Mouse (Mus musculus) cortical plate, adult 2 months (tissue): Measurements from ENCODE around the gene Abcc5.

Experiments
- CTCF ChIP-seq: fragments of 200-500 bp; IDR thresholded peaks from 2 replicates; pipeline ENCODE4 v1.5.1; 2011; ENCODE audit warnings: mild to moderate bottlenecking, control low read depth, low read length; ENCODE audit not compliant: insufficient read depth; ENCODE audit errors: extremely low read depth
- POLR2A ChIP-seq: fragments of 200-500 bp; IDR thresholded peaks from 2 replicates; pipeline ENCODE4 v1.6.1; 2011; ENCODE audit warnings: mild to moderate bottlenecking, low read length, control low read depth; ENCODE audit not compliant: insufficient read depth; ENCODE audit errors: extremely low read depth

DNA sequence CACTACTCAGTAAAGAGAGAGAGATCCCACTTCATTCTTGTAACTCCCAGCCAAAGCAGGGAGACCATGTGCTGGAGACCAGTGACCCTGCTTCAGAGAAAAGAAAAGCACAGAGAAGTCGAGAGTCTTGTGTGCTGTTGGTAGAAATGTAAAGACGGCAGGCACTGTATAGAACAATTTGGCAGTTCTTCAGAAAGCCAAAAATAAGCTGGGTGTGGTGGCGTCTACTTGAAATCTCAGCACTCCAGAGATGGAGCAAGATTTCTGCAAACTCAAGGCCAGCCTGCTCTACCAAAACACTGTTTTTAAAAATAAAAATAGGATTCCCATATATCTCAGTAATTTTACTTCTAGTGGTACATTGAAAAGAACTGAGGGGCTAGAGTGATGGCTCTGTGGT lies 10.1 kb upstream of the Abcc5 start:
- TF ChIP-seq POLR2A (no peak), CTCF (no peak)
